Mouse (Mus musculus) CD8-positive naive resting alpha-beta T cell, adult 2 months (primary cell): Measurements from ENCODE around the gene E2f2.
A peak's percentile ranks its signal among the peaks of the same experiment; 100 is the strongest.

Experiments
- DNase-seq, 2 experiments: peaks; one replicate each; pipeline ENCODE4 v3.0.0; 2022; ENCODE audit warnings: low read depth in 2 of 2, low spot score in 2 of 2

The E2f2 gene

DNA sequence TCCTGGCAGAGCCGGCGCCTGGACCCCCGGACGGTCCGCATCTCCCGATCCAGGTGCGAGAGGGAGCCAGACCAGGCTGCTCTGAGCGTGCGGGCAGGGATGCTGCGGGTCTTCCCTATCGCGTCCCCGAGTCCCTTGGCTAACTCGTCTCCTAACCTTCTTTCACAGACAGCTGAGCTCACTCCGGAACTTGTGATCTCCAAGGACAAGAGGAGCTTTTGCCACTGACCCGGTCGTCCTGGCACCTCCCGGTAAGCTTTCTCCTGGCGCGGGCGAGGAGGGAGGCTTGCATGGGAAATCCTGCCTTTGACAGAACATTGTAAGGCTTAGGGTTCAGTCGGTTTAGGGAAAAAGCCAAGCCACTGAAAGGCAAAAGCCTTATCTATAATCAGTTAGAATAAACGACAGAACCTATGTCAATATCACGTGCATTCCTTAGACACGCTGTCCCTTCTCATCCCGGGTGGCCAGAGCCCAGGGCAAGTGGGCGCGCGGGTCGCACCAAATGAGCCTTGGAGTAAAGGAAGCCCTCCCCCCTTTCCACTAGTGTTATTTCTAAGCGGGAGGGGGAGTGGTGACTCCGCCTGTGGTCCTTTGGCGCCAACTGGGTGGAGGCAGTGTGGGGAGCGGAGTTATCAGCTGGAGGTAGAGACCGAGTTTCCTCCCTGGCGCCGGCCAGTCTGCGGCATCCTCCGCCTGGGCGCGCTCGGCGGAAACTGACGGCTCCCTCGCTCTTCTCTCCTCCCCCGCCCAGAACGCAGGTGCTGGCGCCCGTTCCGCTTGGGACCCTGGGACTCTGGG lies 27.9 kb upstream of the E2f2 start:
- DNase-seq = peak; percentile 53 to 56

DNA sequence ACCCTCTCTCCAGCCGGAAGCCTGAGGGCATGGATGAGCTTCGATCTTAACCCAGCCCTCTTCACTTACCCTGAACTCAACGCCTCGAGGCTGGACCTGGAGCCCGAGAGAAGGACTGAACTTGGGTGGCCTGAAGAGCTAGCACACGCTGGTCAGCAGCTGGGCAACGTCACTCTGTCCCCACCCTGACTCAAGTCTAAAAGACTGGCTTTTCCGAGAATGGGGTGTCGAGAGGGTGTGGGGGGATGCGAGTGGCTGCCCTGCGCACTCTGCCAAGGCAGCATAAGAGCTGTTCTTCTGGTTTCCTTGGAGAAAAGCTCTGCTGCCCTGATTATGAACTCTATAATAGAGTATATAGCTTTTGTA lies 27.3 kb upstream of the E2f2 start:
- no peak for DNase-seq

DNA sequence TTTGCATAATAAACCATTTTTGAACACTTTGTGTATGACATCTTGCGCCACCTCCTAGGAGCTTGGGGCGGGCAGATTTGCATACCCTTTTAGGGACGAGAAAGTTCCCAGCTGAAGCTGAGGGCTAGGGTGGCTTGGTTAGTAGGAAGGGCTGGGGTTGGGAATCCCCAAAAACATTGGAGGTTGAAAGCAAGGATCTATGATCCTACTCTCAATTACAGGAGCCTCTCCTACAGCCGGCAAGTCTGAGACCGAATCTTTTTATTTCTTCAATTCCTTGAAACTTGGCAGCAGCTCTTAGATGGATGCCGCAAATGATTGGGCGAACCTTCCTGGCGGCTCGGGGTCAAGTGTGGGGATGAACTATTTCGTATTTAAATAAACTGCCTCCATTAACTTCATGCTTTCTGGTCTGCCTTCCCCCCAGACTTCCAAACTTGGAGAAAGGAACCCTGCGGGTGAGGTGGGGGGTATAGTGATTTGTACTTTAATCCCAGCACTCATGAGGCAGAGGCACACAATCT lies 26.8 kb upstream of the E2f2 start:
- no peak for DNase-seq

DNA sequence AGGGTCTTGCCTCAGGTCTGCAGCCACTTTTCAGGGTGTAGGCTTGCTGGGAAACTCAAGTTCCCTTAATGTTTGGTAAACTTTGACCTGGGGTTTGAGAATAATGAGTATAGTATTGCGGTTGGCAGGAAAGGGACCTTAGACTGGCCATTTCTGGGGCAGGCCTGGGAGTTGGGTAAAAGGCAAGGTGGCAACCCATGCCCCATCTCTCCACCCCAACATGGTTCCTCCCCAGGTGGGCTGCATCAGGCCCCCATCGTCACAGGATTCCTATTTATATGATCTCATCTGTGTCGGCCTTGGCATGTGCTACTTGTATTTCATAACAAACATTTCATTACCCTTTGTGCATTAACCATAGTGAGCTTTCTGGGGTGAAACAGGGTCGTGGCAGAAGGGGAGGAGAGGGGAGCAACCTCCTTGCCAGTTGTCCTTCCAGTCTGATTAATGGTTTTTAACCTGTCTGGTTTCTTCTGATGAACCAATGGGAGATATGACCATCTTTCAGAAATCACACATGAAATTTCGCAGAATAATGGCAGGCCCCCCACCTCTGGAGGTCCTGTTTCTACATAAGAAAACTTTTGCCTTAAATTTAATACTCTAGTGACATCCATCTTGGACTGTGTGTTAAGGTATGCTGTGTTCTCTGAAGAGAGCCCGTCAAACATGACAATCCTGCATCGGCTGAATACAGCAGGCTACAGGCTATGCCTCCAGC lies 26.0 kb upstream of the E2f2 start:
- DNase-seq = no peak

DNA sequence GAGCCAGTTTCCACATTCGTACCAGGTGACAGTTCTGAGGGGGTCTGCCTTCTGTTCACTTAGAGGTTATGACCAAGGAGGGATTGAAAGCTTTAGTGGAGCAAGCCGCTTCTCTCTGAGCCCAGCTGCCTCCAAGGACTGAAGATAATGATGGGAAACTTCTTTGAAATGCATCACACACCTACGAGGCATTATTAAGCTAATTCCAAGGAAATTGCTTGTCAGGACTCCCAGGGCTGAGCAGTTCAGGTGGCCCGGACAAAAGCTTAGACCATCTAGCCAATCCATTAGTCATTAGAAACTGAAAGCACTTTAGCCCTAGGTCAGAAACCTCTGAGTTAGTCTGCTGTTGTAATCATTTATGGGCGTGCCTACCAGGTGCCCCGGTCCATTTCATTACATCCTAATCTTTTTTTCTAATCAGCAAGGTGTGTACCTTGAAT lies 25.5 kb upstream of the E2f2 start:
- no peak for DNase-seq

DNA sequence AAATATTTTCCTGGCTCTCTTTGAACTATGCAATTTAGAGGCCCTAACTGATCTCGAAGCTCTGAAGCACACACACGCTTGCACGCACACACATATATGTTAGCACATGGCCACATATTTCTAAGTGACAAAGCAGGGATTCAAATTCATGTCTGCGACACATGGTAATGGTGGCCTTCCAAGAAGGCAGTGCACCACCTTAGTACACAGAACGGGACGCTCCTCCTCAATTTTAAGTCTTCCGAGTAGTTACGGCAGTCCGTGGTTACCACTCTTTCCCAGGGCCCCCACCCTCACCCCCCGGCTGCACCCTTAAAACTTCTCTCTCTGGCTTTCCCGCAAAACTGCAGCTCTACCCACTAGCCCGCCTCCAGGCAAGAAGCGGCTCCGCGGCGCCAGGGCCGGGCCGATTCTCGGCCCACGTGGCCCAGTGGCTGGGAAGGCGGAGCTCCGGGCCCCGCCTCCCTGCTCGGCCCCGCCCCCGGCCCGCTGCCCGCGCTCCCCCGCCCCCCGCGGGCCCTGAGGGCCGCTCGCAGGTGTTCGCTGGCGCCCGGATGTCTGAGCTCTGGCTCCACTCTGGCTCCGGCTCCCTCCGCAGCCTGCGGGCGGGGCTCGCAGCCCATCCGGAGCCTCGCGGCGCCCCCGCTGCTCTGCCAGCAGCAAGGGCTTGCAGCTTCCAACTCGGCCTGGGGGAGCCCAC lies 24.6 kb upstream of the E2f2 start:
- DNase-seq = peak; percentile 82 to 84

DNA sequence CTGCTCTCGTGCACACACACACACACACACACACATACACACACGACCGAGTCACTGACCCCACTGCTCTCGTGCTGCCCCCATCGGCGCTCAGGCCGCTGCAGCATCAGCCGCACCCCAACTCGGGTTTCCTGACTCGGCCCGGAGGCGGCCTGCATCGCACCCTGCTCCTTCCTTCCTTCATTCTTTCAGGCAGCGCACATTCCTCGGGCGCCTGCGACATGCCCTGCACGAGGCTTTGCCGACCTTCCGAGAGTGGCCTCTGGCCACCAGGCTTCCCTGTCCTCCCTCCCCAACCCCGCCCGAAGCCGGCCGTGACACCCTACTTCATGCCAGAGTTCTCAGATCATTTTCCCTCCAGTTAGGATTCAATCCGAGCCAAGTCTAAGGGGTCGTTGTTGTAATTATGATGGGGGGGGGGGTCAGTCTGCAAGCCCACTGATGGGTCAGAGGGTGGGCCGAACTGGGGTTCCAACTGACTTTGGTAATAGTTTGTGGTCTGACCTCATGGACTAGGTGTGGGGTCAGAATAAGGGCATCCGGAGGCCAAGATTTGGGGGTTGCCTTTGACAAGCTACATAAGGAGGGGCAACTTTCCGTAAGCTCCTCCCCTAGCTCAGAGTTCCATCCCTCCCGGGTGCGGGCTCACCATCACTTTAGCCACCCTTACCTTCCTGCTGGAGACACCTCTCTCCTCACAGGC lies 23.7 kb upstream of the E2f2 start:
- no peak for DNase-seq

DNA sequence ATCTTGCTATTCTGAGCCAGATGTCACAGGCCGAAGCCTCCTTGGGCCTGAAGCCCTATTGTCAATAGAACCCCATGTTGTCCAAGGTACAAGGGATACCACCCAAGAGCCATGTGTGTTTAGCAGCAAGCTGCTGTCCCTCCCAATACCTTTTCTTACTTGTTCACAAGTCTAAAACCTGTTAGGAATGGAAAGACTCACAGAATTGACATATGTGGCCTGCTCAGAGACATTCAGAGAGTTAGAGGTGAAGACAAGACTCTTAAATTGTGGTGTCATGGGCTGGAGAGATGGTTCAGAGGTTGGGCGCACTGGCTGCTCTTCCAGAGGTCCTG lies 23.2 kb upstream of the E2f2 start:
- DNase-seq = no peak

DNA sequence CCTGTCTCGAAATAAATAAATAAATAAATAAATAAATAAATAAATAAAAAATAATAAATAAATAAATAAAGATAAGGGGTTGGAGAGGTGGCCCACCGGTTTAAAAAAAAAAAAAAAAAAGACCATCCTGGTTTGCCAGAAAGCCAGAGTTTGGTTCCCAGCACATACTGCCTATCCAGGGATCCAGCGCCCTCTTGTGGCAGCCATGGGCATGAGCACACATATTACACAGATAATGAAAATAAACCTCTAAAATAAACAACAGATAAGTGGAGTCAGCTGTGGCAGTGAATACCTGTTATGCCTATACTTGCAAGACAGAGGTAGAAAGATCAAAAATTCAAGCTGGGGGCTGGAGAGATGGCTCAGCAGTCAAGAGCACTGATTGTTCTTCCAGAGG lies 22.5 kb upstream of the E2f2 start:
- DNase-seq = peak; percentile 35 to 58

DNA sequence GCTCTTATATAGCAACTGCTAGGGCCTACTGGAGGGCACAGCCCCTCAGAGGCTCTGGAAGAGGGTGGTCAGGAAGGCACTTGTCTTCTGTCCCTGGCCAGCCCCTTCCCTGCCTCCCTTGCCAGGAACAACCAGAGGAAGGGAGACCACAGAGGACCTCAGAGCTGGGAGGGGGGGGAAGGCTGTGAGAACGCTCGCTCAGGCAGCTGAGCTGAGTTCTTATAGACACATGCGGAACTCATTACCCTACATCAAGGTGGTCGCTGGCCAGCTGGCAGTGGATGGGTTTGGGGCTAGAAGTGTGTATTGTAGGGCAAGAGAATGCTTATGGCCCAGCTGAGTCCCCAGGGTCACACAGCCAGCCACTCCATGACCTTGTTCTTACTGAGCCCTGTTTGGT lies 21.6 kb upstream of the E2f2 start:
- no peak for DNase-seq

DNA sequence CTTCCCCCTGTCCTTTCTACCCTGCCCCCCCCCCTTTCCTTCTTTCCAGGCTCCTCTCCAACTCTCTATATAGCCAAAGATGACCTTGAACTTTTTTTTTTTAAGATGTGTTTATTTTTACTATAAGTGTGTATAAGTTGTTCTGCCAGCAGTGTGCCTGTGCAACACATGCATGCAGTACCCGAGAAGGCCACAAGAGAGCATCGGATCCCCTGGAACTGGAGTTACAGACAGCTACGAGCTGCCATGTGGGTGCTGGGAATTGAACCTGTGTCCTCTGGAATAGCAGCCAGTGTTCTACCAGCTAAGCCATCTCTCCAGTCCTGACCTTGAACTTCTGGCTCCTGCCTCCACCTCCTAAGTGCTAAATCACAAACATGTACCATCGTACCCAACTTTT lies 19.4 kb upstream of the E2f2 start:
- DNase-seq = no peak

DNA sequence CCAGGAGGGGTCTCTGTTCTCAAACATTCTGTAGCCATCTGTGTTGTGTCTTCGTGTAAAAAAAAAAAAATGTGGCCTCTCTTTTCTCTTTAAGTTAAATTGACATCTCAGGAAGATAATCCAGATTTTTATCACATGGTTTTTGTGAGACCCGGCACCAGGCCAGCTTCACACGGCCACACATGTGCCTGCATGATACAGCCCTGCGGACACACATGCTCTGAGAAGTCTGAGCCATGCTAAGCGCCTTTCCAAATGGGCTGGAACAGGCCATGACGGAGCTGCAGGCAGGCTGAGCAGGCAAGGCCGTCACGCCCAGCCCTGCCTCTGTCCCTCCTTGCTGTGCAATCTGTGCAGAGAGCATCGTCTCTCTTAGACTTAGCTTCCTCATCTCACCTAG lies 17.7 kb upstream of the E2f2 start:
- DNase-seq = no peak

DNA sequence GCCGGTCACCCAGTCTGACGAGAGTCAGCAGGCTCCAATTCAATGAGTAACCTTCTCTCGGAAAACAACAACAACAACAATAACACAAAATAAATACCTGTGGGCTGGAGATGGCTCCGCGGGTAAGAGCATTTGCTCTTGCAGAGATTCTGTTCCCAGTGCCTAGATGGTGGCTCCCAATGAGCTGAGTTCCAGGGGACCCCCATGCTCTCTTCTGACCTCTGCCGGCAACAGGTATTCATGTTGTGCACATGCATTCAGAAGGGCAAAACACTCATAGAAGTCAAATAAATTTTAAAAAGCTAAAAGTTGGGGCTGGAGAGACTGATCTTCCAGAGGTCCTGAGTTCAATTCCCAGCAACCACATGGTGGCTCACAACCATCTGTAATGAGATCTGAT lies 13.7 kb upstream of the E2f2 start:
- no peak for DNase-seq

DNA sequence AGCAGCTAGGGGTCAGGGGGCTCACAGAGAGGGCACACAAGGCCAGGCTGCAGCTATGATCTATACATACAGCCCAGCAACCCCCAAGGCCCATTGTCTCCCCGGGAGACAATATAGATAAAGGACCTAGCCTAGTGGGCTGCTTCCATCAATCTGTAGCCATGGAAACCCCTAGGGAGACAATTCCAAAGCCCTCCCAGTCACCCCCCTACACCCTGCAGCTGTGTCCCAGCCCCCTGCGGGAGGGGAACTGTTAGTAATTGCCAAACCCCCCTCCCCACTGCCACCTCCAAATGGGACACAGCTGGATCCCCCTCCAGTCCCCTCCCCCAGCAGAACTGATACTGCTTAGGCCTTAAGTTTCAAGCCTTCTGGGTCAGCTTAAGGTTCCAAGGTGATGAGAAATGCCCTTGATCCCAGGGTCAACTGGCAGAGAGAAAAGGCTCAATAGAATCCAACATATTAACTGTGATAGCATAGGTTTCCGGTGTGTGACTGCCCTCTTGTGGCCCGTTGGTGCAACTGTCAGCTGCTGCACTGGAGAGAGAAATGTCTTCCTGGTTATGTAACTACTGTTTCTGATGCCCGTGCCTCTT lies 12.3 kb upstream of the E2f2 start:
- peak; percentile 65 to 79 for DNase-seq

DNA sequence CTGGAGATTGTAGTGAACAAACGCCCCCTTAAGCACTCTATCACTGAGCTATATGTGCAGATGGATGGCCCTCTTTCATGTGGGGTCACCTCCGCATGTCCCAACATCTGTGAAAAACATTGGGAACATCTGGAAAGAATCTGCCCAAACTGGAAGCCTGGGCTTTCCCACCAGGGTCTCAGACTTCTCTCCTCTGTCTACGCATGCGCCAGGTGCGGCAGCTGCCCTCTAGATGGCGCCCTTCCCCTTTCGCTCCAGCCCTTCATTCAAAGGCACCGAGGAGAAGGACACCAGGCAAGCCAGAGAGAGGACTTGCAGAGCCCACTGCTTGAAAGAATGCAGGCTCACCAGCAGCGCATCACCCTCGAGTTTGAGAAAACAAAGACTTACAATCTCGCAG lies 8.7 kb upstream of the E2f2 start:
- peak; percentile 89 to 90 for DNase-seq

DNA sequence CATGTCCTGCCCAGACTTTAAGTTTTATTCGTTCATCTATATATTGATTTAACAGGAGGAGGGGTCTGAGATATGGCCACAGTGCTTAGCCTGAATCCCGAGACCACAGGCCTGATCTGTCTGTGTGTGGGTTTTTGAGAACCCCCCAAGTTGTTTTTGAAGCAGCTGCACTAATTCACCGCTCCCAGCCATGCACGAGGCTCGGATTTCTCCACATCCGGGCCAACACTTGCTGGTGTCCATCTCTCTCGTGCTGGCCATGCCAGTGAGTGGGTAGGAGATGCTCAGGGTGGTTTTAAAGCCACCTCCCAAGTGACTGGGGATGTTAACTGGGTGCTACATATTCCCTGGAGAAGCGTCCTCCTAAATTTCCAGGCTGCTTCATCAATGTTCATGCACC lies 7.2 kb upstream of the E2f2 start:
- DNase-seq = no peak

DNA sequence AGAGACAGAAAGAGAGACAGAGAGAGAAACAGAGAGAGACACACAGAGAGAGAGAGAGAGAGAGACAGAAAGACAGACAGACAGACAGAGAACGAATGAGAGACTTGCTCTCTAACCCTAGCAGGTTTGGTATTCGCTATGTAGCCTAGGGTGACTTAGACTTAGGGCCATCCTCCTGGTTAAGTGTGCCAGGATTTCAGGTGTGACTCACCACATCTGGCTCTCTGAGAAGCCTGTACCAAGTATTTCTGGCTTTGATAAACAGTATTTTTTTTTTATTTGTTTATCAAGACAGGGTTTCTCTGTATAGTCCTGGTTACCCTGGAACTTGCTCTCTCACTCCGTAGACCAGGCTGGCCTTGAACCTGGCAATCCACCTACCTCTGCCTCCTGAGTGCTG lies 4.5 kb upstream of the E2f2 start:
- no peak for DNase-seq

DNA sequence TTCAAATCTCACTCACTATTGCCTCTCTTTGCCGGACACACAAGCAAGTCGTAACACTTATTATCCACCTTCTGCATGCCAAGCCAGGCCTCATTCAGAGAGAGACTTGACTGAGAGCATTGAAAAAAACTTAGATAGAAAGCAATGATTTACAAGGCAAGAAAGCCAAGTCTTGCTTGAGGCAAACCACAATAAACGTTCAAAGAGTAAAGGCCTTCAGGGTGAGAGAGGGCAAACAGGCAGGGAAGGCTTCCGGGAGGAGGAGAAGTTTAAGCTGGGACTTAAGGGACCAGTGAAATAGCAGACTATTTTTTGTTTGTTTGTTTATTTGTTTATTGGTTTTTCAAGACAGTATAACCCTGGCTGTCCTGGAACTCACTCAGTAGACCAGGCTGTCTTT lies 1.8 kb upstream of the E2f2 start:
- no peak for DNase-seq

DNA sequence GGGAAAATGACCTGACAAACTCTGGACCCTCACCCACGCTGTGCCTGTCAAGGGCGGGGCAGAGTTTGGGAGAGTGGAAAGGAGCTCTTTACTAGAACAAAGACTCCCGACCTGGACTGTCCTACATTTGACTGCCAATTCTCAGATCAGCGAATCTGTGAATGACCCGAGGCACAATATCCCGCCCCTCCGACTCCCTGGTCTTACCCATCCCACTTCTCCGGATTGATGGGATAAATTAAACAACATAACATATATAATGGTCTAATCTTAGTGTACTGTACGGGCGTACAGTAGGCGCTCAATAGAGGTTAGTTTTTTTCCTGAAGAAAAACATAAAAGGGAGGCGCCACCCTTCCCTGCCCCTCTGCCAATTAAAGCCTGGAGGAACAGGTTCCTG lies 739 bp upstream of the E2f2 start:
- DNase-seq = no peak

DNA sequence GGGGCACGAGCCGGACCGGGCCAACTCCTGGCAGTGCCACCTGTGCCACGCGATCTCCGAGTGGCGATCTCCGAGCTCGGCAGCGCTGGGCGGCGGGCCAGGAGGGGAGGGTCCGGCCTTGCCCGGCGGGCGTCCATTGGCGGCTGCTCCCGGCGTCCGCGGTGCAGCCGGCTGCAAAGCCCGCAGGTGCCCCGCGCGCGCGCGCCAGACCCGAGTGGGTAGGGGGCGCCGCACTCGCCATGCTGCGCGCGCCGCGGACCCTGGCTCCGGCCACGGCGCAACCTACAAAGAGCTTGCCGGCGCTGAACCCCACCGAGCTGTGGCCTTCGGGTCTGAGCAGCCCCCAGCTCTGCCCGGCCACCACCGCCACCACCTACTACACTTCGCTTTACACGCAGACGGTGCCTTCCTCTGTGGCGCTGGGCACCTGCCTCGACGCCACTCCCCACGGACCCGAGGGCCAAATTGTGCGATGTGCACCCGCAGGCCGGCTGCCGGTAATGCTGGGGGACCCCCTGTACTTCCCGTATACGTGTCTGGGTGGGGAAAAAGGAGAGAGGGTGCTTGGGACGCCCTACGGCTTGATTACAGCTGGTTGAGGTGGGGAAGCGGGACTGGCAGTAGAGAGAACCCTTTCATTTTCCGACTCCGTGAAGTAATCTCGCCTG lies 482 bp downstream of the E2f2 start:
- no peak for DNase-seq
